Mouse (Mus musculus) erythroblast, embryonic 14.5 days (primary cell): Measurements from ENCODE around the gene Tmem160.

Experiments
- GATA1 ChIP-seq: IDR thresholded peaks from 2 replicates; pipeline ENCODE4 v1.6.1; 2012; ENCODE audit warnings: low read length, inconsistent platforms, mixed read lengths
- TAL1 ChIP-seq: IDR thresholded peaks from 3 replicates; pipeline ENCODE4 v1.6.1; 2012; ENCODE audit warnings: low read length, inconsistent platforms, mixed read lengths

- TF ChIP-seq GATA1 (no peak), TAL1 (no peak)
These were observed 19.6 kb downstream of the Tmem160 start for GRCm38 (mm10) chr7:16472116-16472709.
